Mouse (Mus musculus) cerebellum, adult 18-20 months (tissue): ENCODE data around the gene 4430402I18Rik.
"Not testable (repeated sequence)": the region's sequence is repeated elsewhere in the genome, so short reads cannot be mapped to it uniquely, and the experiment has no call there.

Source experiments
- DNase-seq, 2 experiments: peaks; one replicate each; pipeline ENCODE4 v3.0.0; 2021

4430402I18Rik gene

GRCm38 (mm10) chr19:28967652-28968051 lies at the start of gene 4430402I18Rik:
TSS of gene 4430402I18Rik (minus strand) at chr19:28967800.
- no peak for DNase-seq

DNA sequence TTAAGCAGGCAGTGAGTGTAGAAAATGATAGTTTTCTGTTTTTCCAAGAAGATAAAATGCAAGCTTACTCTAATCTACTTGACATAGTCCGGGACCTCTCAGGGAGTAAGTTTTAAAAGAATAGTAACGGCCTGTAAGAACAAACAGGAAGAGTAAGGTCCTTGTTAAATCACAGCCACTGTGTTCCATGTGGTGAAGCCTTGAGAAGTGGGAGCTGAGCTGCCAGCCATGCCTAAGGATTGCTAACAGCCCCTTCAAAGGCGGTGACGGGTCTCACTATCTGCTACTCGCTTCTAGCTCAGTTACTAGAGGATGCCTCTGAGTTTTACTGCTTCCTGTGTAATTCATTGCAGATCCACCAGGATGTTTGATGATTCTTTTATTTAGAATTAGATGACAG lies 49.2 kb upstream of the 4430402I18Rik start:
- DNase-seq: no peak

GRCm38 (mm10) chr19:29016204-29016765 lies 48.7 kb upstream of the 4430402I18Rik start:
- no peak for DNase-seq

- DNase-seq: no peak
Measured at GRCm38 (mm10) chr19:29015410-29016203, 48.0 kb upstream of the 4430402I18Rik start.

- no peak for DNase-seq
Measured at GRCm38 (mm10) chr19:29014466-29015055, 47.0 kb upstream of the 4430402I18Rik start.

DNA sequence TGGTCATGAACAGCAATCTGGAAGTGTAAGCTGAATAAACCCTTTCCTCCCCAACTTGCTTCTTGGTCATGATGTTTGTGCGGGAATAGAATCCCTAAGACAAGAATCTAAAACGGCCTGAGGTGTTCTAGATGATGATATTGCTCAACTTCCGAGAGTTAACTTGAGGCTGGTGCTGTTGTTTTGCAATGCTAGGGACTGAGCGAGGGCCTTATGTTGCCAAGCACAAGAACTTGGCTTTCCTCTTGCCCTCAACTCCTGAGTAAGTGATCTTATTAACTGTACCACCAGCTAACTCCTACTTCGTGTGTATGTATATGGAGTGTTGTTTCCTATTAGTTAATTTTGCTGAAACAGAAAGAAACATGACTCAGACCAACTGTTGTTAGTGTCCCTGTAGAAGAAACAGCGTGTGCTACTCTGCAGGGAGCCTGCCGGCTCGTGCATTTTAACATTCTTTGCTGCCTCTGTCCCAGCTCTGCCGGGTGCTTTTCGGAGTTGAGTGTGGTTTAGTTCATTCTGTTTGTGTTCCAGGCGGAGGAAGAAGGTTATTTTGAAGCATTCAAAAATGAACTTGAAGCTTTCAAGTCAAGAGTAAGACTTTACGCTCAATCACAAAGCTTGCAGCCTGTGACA lies 43.9 kb upstream of the 4430402I18Rik start:
- DNase-seq: no peak

- no peak for DNase-seq
Measured at GRCm38 (mm10) chr19:29009046-29009445, 41.4 kb upstream of the 4430402I18Rik start.

- DNase-seq: no peak
Measured at GRCm38 (mm10) chr19:29008069-29008706, 40.6 kb upstream of the 4430402I18Rik start.

- DNase-seq: not testable (repeated sequence)
Measured at GRCm38 (mm10) chr19:29000321-29000720, 32.7 kb upstream of the 4430402I18Rik start.

GRCm38 (mm10) chr19:28997976-28998630 lies 30.5 kb upstream of the 4430402I18Rik start:
- no peak for DNase-seq

- DNase-seq: no peak
Measured at GRCm38 (mm10) chr19:28995366-28995765, 27.8 kb upstream of the 4430402I18Rik start.

DNA sequence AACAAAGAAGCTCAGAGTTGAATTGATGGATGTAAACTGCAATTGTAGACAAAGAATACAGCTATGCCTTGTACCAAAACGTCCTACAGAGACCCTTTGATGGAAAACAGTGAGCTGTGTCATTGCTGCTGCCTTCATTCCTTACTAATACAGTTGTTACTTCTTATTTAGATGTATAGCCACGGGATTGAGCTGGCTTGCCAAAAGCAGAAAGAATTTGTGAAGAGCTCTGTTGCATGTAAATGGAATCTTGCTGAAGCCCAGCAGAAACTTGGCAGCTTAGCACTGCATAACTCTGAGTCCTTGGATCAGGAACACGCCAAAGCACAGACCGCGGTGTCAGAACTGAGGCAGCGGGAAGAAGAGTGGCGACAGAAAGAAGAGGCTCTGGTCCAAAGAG lies 27.3 kb upstream of the 4430402I18Rik start:
- DNase-seq: peak in 1 of 2 experiments; percentile 28

- DNase-seq: no peak
Measured at GRCm38 (mm10) chr19:28991391-28991790, 23.8 kb upstream of the 4430402I18Rik start.

- no peak for DNase-seq
Measured at GRCm38 (mm10) chr19:28990590-28991221, 23.1 kb upstream of the 4430402I18Rik start.

DNA sequence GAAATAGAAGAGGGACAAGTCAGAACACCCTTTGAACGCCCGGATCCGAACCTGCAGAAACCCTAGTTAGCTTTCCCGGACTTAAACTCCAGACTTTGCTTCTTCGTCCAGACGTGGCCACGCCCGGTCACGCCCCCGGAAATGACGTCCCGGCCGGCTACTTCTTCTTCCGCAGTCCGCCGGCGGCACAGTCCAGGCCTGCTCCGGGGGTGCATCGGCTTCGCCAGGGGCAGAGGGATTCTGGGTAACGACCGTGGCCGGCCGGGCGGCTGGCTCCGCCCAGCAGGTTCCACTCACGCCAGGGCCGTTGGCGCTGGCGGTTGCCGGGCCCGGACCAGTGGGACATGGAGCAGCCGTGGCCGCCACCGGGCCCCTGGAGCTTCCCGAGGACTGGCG lies 22.6 kb upstream of the 4430402I18Rik start, which contains the start of gene Cdc37l1:
Cdc37l1 (plus strand) TSS at position 159 of the 396 bp plus-strand sequence.
- DNase-seq: peak; percentile 98 to 99

GRCm38 (mm10) chr19:28989515-28989914 lies 21.9 kb upstream of the 4430402I18Rik start:
- no peak for DNase-seq

GRCm38 (mm10) chr19:28982617-28983016 lies 15.0 kb upstream of the 4430402I18Rik start:
- no peak for DNase-seq

DNA sequence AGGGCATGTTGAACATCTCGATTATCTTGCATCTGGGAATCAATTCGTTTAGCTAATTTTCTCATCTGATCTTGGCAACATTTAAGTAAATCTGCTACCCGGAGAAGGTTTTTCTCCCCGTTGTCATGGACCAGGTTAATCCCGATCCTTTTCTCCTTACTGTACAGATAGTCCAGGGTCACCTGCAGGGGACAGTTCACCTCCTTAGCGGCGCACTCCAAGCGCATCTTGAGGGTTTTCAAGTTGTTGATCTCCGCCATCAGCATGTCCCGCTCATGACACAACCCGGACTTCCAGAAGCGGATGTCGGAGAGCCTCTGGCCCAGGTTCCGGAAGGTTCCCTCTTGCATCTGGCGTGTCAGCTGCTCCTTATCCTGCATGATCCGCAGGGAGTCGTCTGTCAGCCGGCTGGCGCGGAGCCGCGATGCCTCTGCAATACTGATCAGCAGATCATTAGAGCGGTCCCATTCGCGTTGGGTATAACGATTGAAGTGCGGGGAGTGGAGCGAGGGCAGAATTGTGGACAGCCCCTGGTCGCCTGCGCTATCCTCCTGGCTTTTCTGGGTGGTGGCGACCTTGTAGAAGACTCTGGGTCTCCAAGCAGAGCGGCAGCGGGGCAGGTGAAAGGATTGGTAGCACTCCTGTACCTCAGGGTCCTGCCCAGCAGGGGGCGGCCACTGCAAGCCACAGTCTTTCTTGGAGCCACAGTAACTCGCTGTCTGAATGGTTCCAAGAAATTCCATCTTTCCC lies 7.4 kb upstream of the 4430402I18Rik start:
- DNase-seq: peak; percentile 74

GRCm38 (mm10) chr19:28970251-28970650 lies 2.7 kb upstream of the 4430402I18Rik start:
- no peak for DNase-seq

- DNase-seq: no peak
Measured at GRCm38 (mm10) chr19:28969231-28969630, 1.6 kb upstream of the 4430402I18Rik start.

DNA sequence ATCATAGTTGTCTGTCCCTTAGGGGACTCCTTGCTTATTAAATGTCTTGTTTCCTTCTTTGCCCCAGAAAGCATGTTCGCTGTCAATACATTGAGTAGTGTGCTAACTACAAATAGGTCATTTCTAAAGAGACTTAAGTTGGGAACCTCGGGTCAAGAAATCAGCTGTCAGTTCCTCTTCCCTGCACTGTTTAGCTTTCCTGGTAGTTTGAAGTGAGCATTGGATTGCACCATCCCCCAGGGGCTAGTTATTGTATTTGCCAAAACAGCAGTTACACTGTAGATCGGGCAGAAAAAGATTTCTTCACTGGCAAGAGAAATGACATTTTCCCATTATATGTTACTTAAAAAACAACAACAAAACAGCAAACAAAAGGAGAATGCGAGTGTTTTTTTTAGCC lies 578 bp upstream of the 4430402I18Rik start:
- no peak for DNase-seq
